In the genomic region with DNA sequence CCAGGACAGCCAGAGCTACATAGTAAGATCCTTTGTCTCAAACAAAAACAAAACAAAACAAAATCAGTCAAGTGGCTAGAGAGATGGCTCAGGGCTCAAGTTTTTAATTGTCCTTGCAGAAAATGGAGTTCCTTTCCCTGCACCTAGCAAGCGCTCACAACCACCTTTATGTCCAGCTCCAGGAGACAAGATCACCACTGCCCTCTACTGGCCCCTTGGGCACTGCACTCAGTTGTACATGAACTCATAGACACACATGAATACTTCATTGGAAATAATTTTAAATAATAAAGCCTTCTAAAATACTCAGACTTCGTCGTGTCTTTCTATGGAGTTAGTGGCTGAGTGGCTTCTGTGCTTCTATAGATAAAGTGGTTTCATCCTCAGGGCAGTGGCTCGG, we compare ENCODE assay signal across 10 mouse cellular contexts. TPM values are rescaled to one million over a fixed set of nuclear protein-coding genes. Genes with fewer than 3 reads are reported as not detected.
DNase-seq lines count a peak whose midpoint lies in the region; ATAC-seq lines count a peak whose summit lies in the region.
"Had no signal": no experiment of that assay in that cellular context is flagged by ENCODE, and none has a peak within 500 bp of the region (broad histone marks: within the 10 kb centered on the region; RNA-seq: fewer than 3 reads in every experiment).

No protein-coding gene starts in this region.

- no peak overlapping the region for H3K27ac ChIP-seq in forebrain, embryonic 14.5 days (ENCODE audit: low read depth, low read length)
- H3K27ac ChIP-seq in forebrain, embryonic 12.5 days = no peak overlapping the region
- H3K27ac ChIP-seq in embryonic facial prominence, embryonic 11.5 days (replicated peaks; ENCODE audit: low read depth, low read length) = no peak overlapping the region
- H3K27ac ChIP-seq: embryonic facial prominence, embryonic 12.5 days; macrophage had no signal

- H3K4me1 ChIP-seq in forebrain, embryonic 14.5 days (ENCODE audit: control insufficient read depth, insufficient read depth, low read length) = no peaks in the 10 kb centered on the region
- H3K4me1 ChIP-seq in forebrain, embryonic 12.5 days = no peaks in the 10 kb centered on the region
- no peaks in the 10 kb centered on the region for H3K4me1 ChIP-seq in embryonic facial prominence, embryonic 11.5 days (ENCODE audit: control insufficient read depth, insufficient read depth, low read length)
- H3K4me1 ChIP-seq: embryonic facial prominence, embryonic 12.5 days had no signal

- no peak overlapping the region for H3K4me3 ChIP-seq in forebrain, embryonic 14.5 days (ENCODE audit: low read depth, low read length)
- no peak overlapping the region for H3K4me3 ChIP-seq in forebrain, embryonic 12.5 days (replicated peaks)
- no peak overlapping the region for H3K4me3 ChIP-seq in embryonic facial prominence, embryonic 11.5 days (ENCODE audit: low read depth, low read length)
- H3K4me3 ChIP-seq: embryonic facial prominence, embryonic 12.5 days had no signal

- 25% methylated on average over 4 of the region's 4 CpGs for WGBS in forebrain, embryonic 14.5 days
- 30% methylated on average over 4 of the region's 4 CpGs for WGBS in forebrain, embryonic 12.5 days
- whole genome bisulfite sequencing in embryonic facial prominence, embryonic 11.5 days = 36% methylated on average over 4 of the region's 4 CpGs

- DNase-seq in forebrain, embryonic 14.5 days (ENCODE audit: low spot score) = peak; percentile 76
- peak; percentile 77 for DNase-seq in 416B (ENCODE audit: low read depth)
- DNase-seq in adrenal gland, adult 18-20 months (ENCODE audit: low spot score in 2 of 2) = peak; percentile 51 to 58
- peak; percentile 78 for DNase-seq in embryonic facial prominence, embryonic 11.5 days (ENCODE audit: low spot score)
- peak; percentile 69 to 88 for DNase-seq in kidney, postnatal 36 days
- peak; percentile 80 for DNase-seq in lung, postnatal 36 days
- peak; percentile 74 for DNase-seq in splenic B cell, adult 2 months (ENCODE audit: low read depth, low spot score)

- H3K9ac ChIP-seq in forebrain, embryonic 14.5 days (ENCODE audit: low read length) = no peak overlapping the region
- no peak overlapping the region for H3K9ac ChIP-seq in forebrain, embryonic 12.5 days
- no peak overlapping the region for H3K9ac ChIP-seq in embryonic facial prominence, embryonic 11.5 days (replicated peaks; ENCODE audit: low read length)
- H3K9ac ChIP-seq: embryonic facial prominence, embryonic 12.5 days had no signal

- H3K9me3 ChIP-seq in forebrain, embryonic 14.5 days (replicated peaks; ENCODE audit: control insufficient read depth, low read length) = no peaks in the 10 kb centered on the region
- H3K9me3 ChIP-seq in forebrain, embryonic 12.5 days = no peaks in the 10 kb centered on the region
- no peaks in the 10 kb centered on the region for H3K9me3 ChIP-seq in embryonic facial prominence, embryonic 11.5 days (replicated peaks; ENCODE audit: control insufficient read depth, low read length)
- H3K9me3 ChIP-seq: embryonic facial prominence, embryonic 12.5 days had no signal

- H3K36me3 ChIP-seq in forebrain, embryonic 14.5 days (ENCODE audit: control insufficient read depth, insufficient read depth, low read length) = no peaks in the 10 kb centered on the region
- no peaks in the 10 kb centered on the region for H3K36me3 ChIP-seq in forebrain, embryonic 12.5 days (replicated peaks)
- no peaks in the 10 kb centered on the region for H3K36me3 ChIP-seq in embryonic facial prominence, embryonic 11.5 days (replicated peaks; ENCODE audit: control insufficient read depth, insufficient read depth, low read depth, low read length)
- H3K36me3 ChIP-seq in splenic B cell, adult 2 months (ENCODE audit: control insufficient read depth, insufficient read depth, low read length, poor library complexity, severe bottlenecking) = no peaks in the 10 kb centered on the region
- H3K36me3 ChIP-seq: embryonic facial prominence, embryonic 12.5 days had no signal

- H3K4me2 ChIP-seq in forebrain, embryonic 14.5 days (ENCODE audit: low read length) = no peak overlapping the region
- no peak overlapping the region for H3K4me2 ChIP-seq in forebrain, embryonic 12.5 days
- H3K4me2 ChIP-seq in embryonic facial prominence, embryonic 11.5 days (ENCODE audit: low read depth, low read length) = no peak overlapping the region
- H3K4me2 ChIP-seq: embryonic facial prominence, embryonic 12.5 days had no signal

- 0 out of 2 replicates have a peak, but pooled peaks cover 5% of the 10 kb centered on the region for H3K27me3 ChIP-seq in forebrain, embryonic 14.5 days (replicated peaks; ENCODE audit: control insufficient read depth, insufficient read depth, low read length)
- H3K27me3 ChIP-seq in forebrain, embryonic 12.5 days = peaks cover 19% of the 10 kb centered on the region
- no peaks in the 10 kb centered on the region for H3K27me3 ChIP-seq in embryonic facial prominence, embryonic 11.5 days (ENCODE audit: control insufficient read depth, insufficient read depth, low read length)
- H3K27me3 ChIP-seq in splenic B cell, adult 2 months (ENCODE audit: control insufficient read depth, insufficient read depth, low read length, poor library complexity, severe bottlenecking) = no peaks in the 10 kb centered on the region

- no peak for ATAC-seq in forebrain, embryonic 14.5 days
- ATAC-seq in forebrain, embryonic 12.5 days (ENCODE audit: low FRiP score) = no peak
- ATAC-seq in embryonic facial prominence, embryonic 11.5 days (replicated peaks; ENCODE audit: insufficient number of reproducible peaks, low FRiP score, low TSS enrichment, low read depth) = no peak

RNA-seq across cellular contexts. Expression of a gene that starts 8.2 kb away (rescaled TPM):
- 5.7 and 6.3 TPM in 2 replicates for polyA plus RNA-seq in forebrain, embryonic 14.5 days (2014; fragmentation: Nextera tagmentation; extraction: Ambion mirVana)
- 2.1 and 3.2 TPM in 2 replicates for polyA plus RNA-seq in forebrain, embryonic 12.5 days (2016; fragmentation: Nextera tagmentation; extraction: Ambion mirVana)
- total RNA-seq in adrenal gland, adult 18-20 months (2021) = not detected
- polyA plus RNA-seq in embryonic facial prominence, embryonic 11.5 days (2014; fragmentation: Nextera tagmentation; extraction: Ambion mirVana) = not detected in 2 replicates
- polyA plus RNA-seq: embryonic facial prominence, embryonic 12.5 days had no signal

RNA-seq across cellular contexts. Expression of a gene that starts 9.7 kb away (rescaled TPM):
- polyA plus RNA-seq in forebrain, embryonic 14.5 days (2014; fragmentation: Nextera tagmentation; extraction: Ambion mirVana) = 7.3 and 7.8 TPM in 2 replicates
- 7.7 and 8.7 TPM in 2 replicates for polyA plus RNA-seq in forebrain, embryonic 12.5 days (2016; fragmentation: Nextera tagmentation; extraction: Ambion mirVana)
- 1 to 10 TPM; 7.6 to 7.8 TPM for total RNA-seq in adrenal gland, adult 18-20 months (2021)
- 5.8 and 5.9 TPM in 2 replicates for polyA plus RNA-seq in embryonic facial prominence, embryonic 11.5 days (2014; fragmentation: Nextera tagmentation; extraction: Ambion mirVana)

RNA-seq across cellular contexts. Expression of a gene that starts 17.2 kb away (rescaled TPM):
- polyA plus RNA-seq in forebrain, embryonic 14.5 days (2014; fragmentation: Nextera tagmentation; extraction: Ambion mirVana) = not detected in 2 replicates
- polyA plus RNA-seq in forebrain, embryonic 12.5 days (2016; fragmentation: Nextera tagmentation; extraction: Ambion mirVana) = not detected in 2 replicates
- under 1 TPM in 1 of 2 experiments, not detected in 1; 0.16 TPM for total RNA-seq in adrenal gland, adult 18-20 months (2021)
- not detected in 2 replicates for polyA plus RNA-seq in embryonic facial prominence, embryonic 11.5 days (2014; fragmentation: Nextera tagmentation; extraction: Ambion mirVana)
- polyA plus RNA-seq: embryonic facial prominence, embryonic 12.5 days; macrophage had no signal
